ENCODE assay signal across 8 mouse cellular contexts in the genomic region with DNA sequence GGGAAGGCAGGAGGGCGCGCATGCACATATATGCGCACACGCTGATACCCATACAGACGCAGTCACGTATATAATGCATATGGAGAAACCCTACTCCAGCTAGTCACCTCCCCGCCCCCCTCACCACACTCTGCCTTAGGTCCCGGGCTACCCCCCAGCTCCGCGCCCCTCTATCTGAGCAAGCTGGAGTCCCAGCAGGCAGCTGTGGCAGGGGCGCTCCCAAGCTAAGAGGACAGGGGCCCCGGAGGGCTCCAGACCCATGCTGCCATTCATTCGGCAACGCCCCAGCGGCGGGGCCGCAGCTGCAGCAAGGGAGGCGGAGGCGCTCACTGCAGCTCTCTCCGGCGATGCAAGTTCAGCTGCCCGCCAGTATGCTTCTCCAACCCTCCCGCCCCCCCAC. TPM values are rescaled to one million over a fixed set of nuclear protein-coding genes. Genes with fewer than 3 reads are reported as not detected.
DNase-seq lines count a peak whose midpoint lies in the region; ATAC-seq lines count a peak whose summit lies in the region.

No protein-coding gene starts in this region.

- no peaks in the 10 kb centered on the region for H3K27me3 ChIP-seq in kidney, embryonic 14.5 days (ENCODE audit: control insufficient read depth, insufficient read depth, low read length)
- peaks cover 15% of the 10 kb centered on the region; the same call in 1 of the 2 replicates for H3K27me3 ChIP-seq in forebrain, embryonic 10.5 days (ENCODE audit: poor library complexity, severe bottlenecking)
- H3K27me3 ChIP-seq in intestine, embryonic 15.5 days (replicated peaks): no peaks in the 10 kb centered on the region
- no peaks in the 10 kb centered on the region for H3K27me3 ChIP-seq in splenic B cell, adult 2 months (ENCODE audit: control insufficient read depth, insufficient read depth, low read length, poor library complexity, severe bottlenecking)

- no peak overlapping the region for H3K27ac ChIP-seq in kidney, embryonic 14.5 days (ENCODE audit: low read depth, low read length)
- H3K27ac ChIP-seq in forebrain, embryonic 10.5 days: peak overlapping the region; percentile 87
- H3K27ac ChIP-seq in intestine, embryonic 15.5 days: 0 out of 2 replicates have a peak overlapping the region, but pooled peaks have one; percentile 27
- no peak overlapping the region for H3K27ac ChIP-seq in macrophage

- no peaks in the 10 kb centered on the region for H3K79me2 ChIP-seq in macrophage (ENCODE audit: inconsistent target)

- H3K4me2 ChIP-seq in kidney, embryonic 14.5 days (replicated peaks; ENCODE audit: low read depth, low read length): peak overlapping the region; percentile 68
- peak overlapping the region; percentile 77 for H3K4me2 ChIP-seq in intestine, embryonic 15.5 days (replicated peaks)

- H3K9me3 ChIP-seq in kidney, embryonic 14.5 days (ENCODE audit: control insufficient read depth, low read length): no peaks in the 10 kb centered on the region
- no peaks in the 10 kb centered on the region for H3K9me3 ChIP-seq in forebrain, embryonic 10.5 days
- no peaks in the 10 kb centered on the region for H3K9me3 ChIP-seq in intestine, embryonic 15.5 days

- H3K36me3 ChIP-seq in kidney, embryonic 14.5 days (ENCODE audit: control insufficient read depth, insufficient read depth, low read length): no peaks in the 10 kb centered on the region
- H3K36me3 ChIP-seq in forebrain, embryonic 10.5 days (replicated peaks): no peaks in the 10 kb centered on the region
- no peaks in the 10 kb centered on the region for H3K36me3 ChIP-seq in intestine, embryonic 15.5 days
- no peaks in the 10 kb centered on the region for H3K36me3 ChIP-seq in macrophage (ENCODE audit: inconsistent target)
- H3K36me3 ChIP-seq in splenic B cell, adult 2 months (ENCODE audit: control insufficient read depth, insufficient read depth, low read length, poor library complexity, severe bottlenecking): no peaks in the 10 kb centered on the region

- peak; percentile 54 for ATAC-seq in kidney, embryonic 14.5 days (ENCODE audit: low FRiP score, low TSS enrichment)
- peak; percentile 78 for ATAC-seq in intestine, embryonic 15.5 days
- no peak for ATAC-seq in activated CD4-positive, CD25-positive, alpha-beta regulatory T cell, adult 4 months

- DNase-seq in kidney, adult 11 months: no peak
- DNase-seq in T-cell, adult 2 months (ENCODE audit: low spot score): peak; percentile 21
- no peak for DNase-seq in forebrain, embryonic 10.5 days (ENCODE audit: extremely low spot score, low spot score)
- DNase-seq in splenic B cell, adult 2 months (ENCODE audit: low read depth, low spot score): peak; percentile 10

- peak overlapping the region; percentile 58 for H3K9ac ChIP-seq in kidney, embryonic 14.5 days (ENCODE audit: low read depth, low read length)
- peak overlapping the region; percentile 49 for H3K9ac ChIP-seq in intestine, embryonic 15.5 days

- peak overlapping the region; percentile 54 for H3K4me3 ChIP-seq in kidney, embryonic 14.5 days (ENCODE audit: low read length)
- H3K4me3 ChIP-seq in forebrain, embryonic 10.5 days: peak overlapping the region; percentile 67
- H3K4me3 ChIP-seq in intestine, embryonic 15.5 days (replicated peaks): peak overlapping the region; percentile 57
- H3K4me3 ChIP-seq in macrophage (ENCODE audit: inconsistent target): peak overlapping the region; percentile 45

- H3K4me1 ChIP-seq in kidney, embryonic 14.5 days (ENCODE audit: control insufficient read depth, insufficient read depth, low read length): no peaks in the 10 kb centered on the region
- H3K4me1 ChIP-seq in forebrain, embryonic 10.5 days: peaks cover 12% of the 10 kb centered on the region; the same call in 1 of the 2 replicates
- H3K4me1 ChIP-seq in intestine, embryonic 15.5 days (replicated peaks): no peaks in the 10 kb centered on the region

- 22% methylated on average over 23 of the region's 23 CpGs for WGBS in kidney, embryonic 14.5 days
- WGBS in forebrain, embryonic 10.5 days: 23% methylated on average over 20 of the region's 23 CpGs
- WGBS in intestine, embryonic 15.5 days: 21% methylated on average over 23 of the region's 23 CpGs
- 25% methylated on average over 19 of the region's 23 CpGs for WGBS in macrophage (ENCODE audit: missing documents)

RNA-seq across cellular contexts. Expression of gene Sept6, which starts 2.8 kb away (rescaled TPM):
- 19.3 and 27.9 TPM in 2 replicates for polyA plus RNA-seq in kidney, embryonic 14.5 days (2014; fragmentation: Nextera tagmentation; extraction: Ambion mirVana)
- 33.6 and 34.5 TPM in 2 replicates for polyA plus RNA-seq in forebrain, embryonic 10.5 days (2016; fragmentation: Nextera tagmentation; extraction: Ambion mirVana)
- polyA plus RNA-seq in intestine, embryonic 15.5 days (2015; fragmentation: Nextera tagmentation; extraction: Ambion mirVana): 13.1 and 13.6 TPM in 2 replicates
- total RNA-seq in macrophage (2018; cell fraction: chromatin; rRNA removed): 1 to 10 TPM in 22 of 26 experiments, under 1 TPM in 4; 0.68 to 8.6 (median 2.6) TPM
- total RNA-seq in macrophage (2018; cell fraction: cytosol; rRNA removed): 1 to 10 TPM; 2.0 to 5.4 (median 3.8) TPM
- total RNA-seq in macrophage (2018; cell fraction: nucleus; rRNA removed): 1 to 10 TPM in 24 of 26 experiments, under 1 TPM in 2; 0.84 to 5.4 (median 2.5) TPM
- 2.7 to 5.3 TPM (median 3.9 TPM) in 3 replicates for polyA plus RNA-seq in macrophage (2018)
- polyA plus RNA-seq in activated CD4-positive, CD25-positive, alpha-beta regulatory T cell, adult 4 months (2017; shearing (Covaris generic)): 100 to 1,000 TPM; 146 to 160 TPM

RNA-seq across cellular contexts. Expression of gene Sowahd, which starts 59.9 kb away (rescaled TPM):
- polyA plus RNA-seq in kidney, embryonic 14.5 days (2014; fragmentation: Nextera tagmentation; extraction: Ambion mirVana): not detected in 2 replicates
- not detected in 2 replicates for polyA plus RNA-seq in forebrain, embryonic 10.5 days (2016; fragmentation: Nextera tagmentation; extraction: Ambion mirVana)
- not detected in 2 replicates for polyA plus RNA-seq in intestine, embryonic 15.5 days (2015; fragmentation: Nextera tagmentation; extraction: Ambion mirVana)
- not detected for total RNA-seq in macrophage (2018; cell fraction: chromatin; rRNA removed)
- total RNA-seq in macrophage (2018; cell fraction: cytosol; rRNA removed): not detected
- not detected for total RNA-seq in macrophage (2018; cell fraction: nucleus; rRNA removed)
- not detected in 3 replicates for polyA plus RNA-seq in macrophage (2018)
- not detected for polyA plus RNA-seq in activated CD4-positive, CD25-positive, alpha-beta regulatory T cell, adult 4 months (2017; shearing (Covaris generic))

Comparison
In these comparisons a context has a peak if more than half of its experiments do, and no peak if none do; other contexts are left out.
1. H3K27ac ChIP-seq: peak in forebrain, embryonic 10.5 days (single experiment) and intestine, embryonic 15.5 days (single experiment); none in kidney, embryonic 14.5 days (single experiment) and macrophage (single experiment).
2. DNase-seq: peak in T-cell, adult 2 months (single experiment) and splenic B cell, adult 2 months (single experiment); none in kidney, adult 11 months (single experiment) and forebrain, embryonic 10.5 days (single experiment).
3. Peak in every context shown above with its lines, with median percentiles within 50 percentile points of each other: H3K4me3 ChIP-seq.